Mouse (Mus musculus) gastrocnemius, postnatal 25 days (tissue): ENCODE measurements around the gene Best2. TPM values are rescaled to one million over a fixed set of nuclear protein-coding genes. Genes with fewer than 3 reads are reported as not detected.

Experiments used
- DNase-seq: peaks from one replicate; pipeline ENCODE4 v3.0.0; 2022
- total RNA-seq, 2 experiments: library from RNA; stranded (reverse); gene quantifications; 1 replicate in 1 of 2; 2 replicates in 1 of 2; pipeline ENCODE4 v1.2.3; 2021

Best2 gene
- total RNA-seq, 2 experiments from 2014 or later, result not detected

- DNase-seq, result no peak
Observed at GRCm38 (mm10) chr8:85021514-85022055, 7.3 kb upstream of the Best2 start.

- no peak for DNase-seq
Observed at GRCm38 (mm10) chr8:85017209-85017608, 2.9 kb upstream of the Best2 start.

- no peak for DNase-seq
Observed at GRCm38 (mm10) chr8:85016724-85017123, 2.4 kb upstream of the Best2 start.

- DNase-seq, result no peak
Observed at GRCm38 (mm10) chr8:85013230-85013840, 996 bp downstream of the Best2 start.

GRCm38 (mm10) chr8:85011242-85011641 is 3.1 kb downstream of the Best2 start:
- DNase-seq, result no peak

GRCm38 (mm10) chr8:85007686-85008085 is 6.6 kb downstream of the Best2 start:
- DNase-seq, result no peak

GRCm38 (mm10) chr8:84997649-84998295 is 16.6 kb downstream of the Best2 start:
- DNase-seq, result peak; percentile 83

GRCm38 (mm10) chr8:84996978-84997377 is 17.4 kb downstream of the Best2 start:
- DNase-seq, result no peak

GRCm38 (mm10) chr8:84995680-84996079 is 18.7 kb downstream of the Best2 start:
- DNase-seq, result no peak

- no peak for DNase-seq
Observed at GRCm38 (mm10) chr8:84994375-84994774, 20.0 kb downstream of the Best2 start.

GRCm38 (mm10) chr8:84990836-84991235 is 23.5 kb downstream of the Best2 start:
- no peak for DNase-seq

- peak; percentile 96 for DNase-seq
Observed at GRCm38 (mm10) chr8:84990349-84990748, 24.0 kb downstream of the Best2 start, which contains the start of gene Hook2. Gene Hook2, plus strand, starts transcription at chr8:84990603.

GRCm38 (mm10) chr8:84989810-84990209 is 24.5 kb downstream of the Best2 start:
- DNase-seq, result peak; percentile 88

GRCm38 (mm10) chr8:84989311-84989731 is 25.0 kb downstream of the Best2 start:
- DNase-seq, result peak; percentile 70

- DNase-seq, result no peak
Observed at GRCm38 (mm10) chr8:84987903-84988302, 26.4 kb downstream of the Best2 start.

GRCm38 (mm10) chr8:84987388-84987787 is 26.9 kb downstream of the Best2 start:
- no peak for DNase-seq

GRCm38 (mm10) chr8:84986379-84986945 is 27.9 kb downstream of the Best2 start:
- no peak for DNase-seq

- DNase-seq, result peak; percentile 88
Observed at GRCm38 (mm10) chr8:84985684-84986378, 28.5 kb downstream of the Best2 start.

GRCm38 (mm10) chr8:84985049-84985683 is 29.2 kb downstream of the Best2 start:
- no peak for DNase-seq

- peak; percentile 26 for DNase-seq
Observed at GRCm38 (mm10) chr8:84984294-84985048, 29.9 kb downstream of the Best2 start.

- no peak for DNase-seq
Observed at GRCm38 (mm10) chr8:84982499-84983011, 31.8 kb downstream of the Best2 start.
